Mouse (Mus musculus): ENCODE measurements at regions not wholly inside any gene's neighbourhood (a gene's known extent, or its start where the extent isn't known, plus 50 kb on each side); places are given as distances from the start of the nearest gene placed in this dataset.
A peak's percentile ranks its signal among the peaks of the same experiment; 100 is the strongest.

GRCm38 (mm10) chr14:100792094-100792493, 408.0 kb downstream of the Prr30 start:
- no peak for DNase-seq
- intact Hi-C loops (cut with DNase I), result no loop called here

- intact Hi-C loops (cut with DNase I), result no loop called here
These were observed 418.2 kb downstream of the Prr30 start for GRCm38 (mm10) chr14:100781882-100782281.

GRCm38 (mm10) chr14:100753951-100754350, 446.2 kb downstream of the Prr30 start:
- intact Hi-C loops (cut with DNase I), result loop anchor here (5.0 to 10.0 kb wide), 5 partner anchors 143 to 819 kb away; partner anchors contain the start of gene Klf12
- peak; percentile 9 to 42 for DNase-seq

More at GRCm38 (mm10) chr14:100781882-100782281, 418.2 kb downstream of the Prr30 start:
- no peak for DNase-seq

- intact Hi-C loops (cut with DNase I), result loop anchor here (5.0 to 10.0 kb wide), 5 partner anchors 145 to 818 kb away; partner anchors contain the start of gene Klf12
- peak in 1 of 2 experiments; percentile 7 for DNase-seq
These were observed 447.4 kb downstream of the Prr30 start for GRCm38 (mm10) chr14:100752746-100753145.

GRCm38 (mm10) chr14:100749737-100750541, 450.2 kb downstream of the Prr30 start:
- intact Hi-C loops (cut with DNase I), result loop anchor here (1.0 to 10.0 kb wide), 6 partner anchors 21 to 815 kb away; partner anchors contain the start of gene Klf12
- peak; percentile 82 to 86 for DNase-seq

- intact Hi-C loops (cut with DNase I), result no loop called here
- DNase-seq, result no peak
These were observed 450.8 kb upstream of the Klf12 start for GRCm38 (mm10) chr14:100735276-100735675.

GRCm38 (mm10) chr14:100728433-100728832, 444.0 kb upstream of the Klf12 start:
- DNase-seq, result no peak
- intact Hi-C loops (cut with DNase I), result no loop called here

GRCm38 (mm10) chr14:100727701-100728100, 443.2 kb upstream of the Klf12 start:
- DNase-seq, result no peak
- intact Hi-C loops (cut with DNase I), result no loop called here

GRCm38 (mm10) chr14:100724962-100725361, 440.5 kb upstream of the Klf12 start:
- intact Hi-C loops (cut with DNase I), result no loop called here
- peak; percentile 7 to 9 for DNase-seq

GRCm38 (mm10) chr14:100720667-100721066, 436.2 kb upstream of the Klf12 start:
- no peak for DNase-seq
- intact Hi-C loops (cut with DNase I), result no loop called here

GRCm38 (mm10) chr14:100714952-100715351, 430.5 kb upstream of the Klf12 start:
- DNase-seq, result no peak
- intact Hi-C loops (cut with DNase I), result no loop called here

- intact Hi-C loops (cut with DNase I), result no loop called here
- DNase-seq, result no peak
These were observed 429.6 kb upstream of the Klf12 start for GRCm38 (mm10) chr14:100713999-100714471.

GRCm38 (mm10) chr14:100713592-100713991, 429.1 kb upstream of the Klf12 start:
- intact Hi-C loops (cut with DNase I), result no loop called here
- DNase-seq, result no peak

GRCm38 (mm10) chr14:100665361-100665955, 381.0 kb upstream of the Klf12 start:
- intact Hi-C loops (cut with DNase I), result no loop called here
- DNase-seq, result no peak

- intact Hi-C loops (cut with DNase I), result no loop called here
- DNase-seq, result no peak
These were observed 379.7 kb upstream of the Klf12 start for GRCm38 (mm10) chr14:100664180-100664579.

- no peak for DNase-seq
- intact Hi-C loops (cut with DNase I), result no loop called here
These were observed 357.6 kb upstream of the Klf12 start for GRCm38 (mm10) chr14:100642076-100642475.

- peak; percentile 9 to 16 for DNase-seq
- intact Hi-C loops (cut with DNase I), result no loop called here
These were observed 350.0 kb upstream of the Klf12 start for GRCm38 (mm10) chr14:100634521-100634920.

- no peak for DNase-seq
- intact Hi-C loops (cut with DNase I), result no loop called here
These were observed 347.2 kb upstream of the Klf12 start for GRCm38 (mm10) chr14:100631676-100632075.

GRCm38 (mm10) chr14:100630197-100630596, 345.7 kb upstream of the Klf12 start:
- intact Hi-C loops (cut with DNase I), result no loop called here
- DNase-seq, result no peak

GRCm38 (mm10) chr14:100627523-100627922, 343.0 kb upstream of the Klf12 start:
- DNase-seq, result no peak
- intact Hi-C loops (cut with DNase I), result no loop called here

GRCm38 (mm10) chr14:100619656-100620030, 335.2 kb upstream of the Klf12 start:
- intact Hi-C loops (cut with DNase I), result loop anchor here (10.0 kb wide), 1 partner anchor 755 kb away; no protein-coding TSS in a partner anchor

More at GRCm38 (mm10) chr14:100619656-100620030, 335.2 kb upstream of the Klf12 start:
- DNase-seq, result no peak

Data from heart, postnatal 10 days (tissue).